In the genomic region with DNA sequence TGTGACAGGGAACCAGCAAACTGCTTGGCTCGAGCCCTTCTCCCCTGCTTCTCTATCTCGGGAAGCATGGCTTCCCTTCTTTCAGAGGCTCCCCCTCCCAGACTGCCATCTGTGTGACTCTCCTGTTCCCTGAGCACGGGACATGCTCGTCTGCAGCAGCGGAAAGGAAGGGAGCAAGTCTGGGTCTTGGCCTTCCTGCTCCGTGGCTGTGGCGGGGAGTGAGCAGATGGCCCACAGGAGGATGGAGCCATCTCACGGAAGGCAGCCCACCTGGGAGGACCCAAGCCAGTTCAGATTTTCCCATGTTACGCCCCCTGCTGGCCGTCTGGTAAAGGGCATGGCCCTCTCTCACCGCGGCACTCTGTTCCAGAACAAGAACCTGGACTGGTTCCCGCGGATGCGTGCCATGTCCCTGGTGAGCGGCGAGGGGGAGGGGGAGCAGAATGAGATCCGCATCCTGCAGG, we compare ENCODE assay signal across 8 mouse cellular contexts. TPM values are rescaled to one million over a fixed set of nuclear protein-coding genes. Genes with fewer than 3 reads are reported as not detected.
A peak's percentile ranks its signal among the peaks of the same experiment; 100 is the strongest.
DNase-seq lines count a peak whose midpoint lies in the region; ATAC-seq and TF ChIP-seq lines count a peak whose summit lies in the region.

No protein-coding gene starts in this region.

- intact Hi-C loops in gastrocnemius, postnatal 14 days (cut with DNase I; ENCODE audit: low total_unique reads): loop anchor here (5.0 kb wide), 1 partner anchor 88 kb away; no protein-coding TSS in a partner anchor

- H3K4me1 ChIP-seq in kidney, adult 2 months (ENCODE audit: control insufficient read depth, insufficient read depth, low read length): no peaks in the 10 kb centered on the region
- peaks cover 0 to 5% of the 10 kb centered on the region in 2 experiments; a peak in 1 of 4 replicates for H3K4me1 ChIP-seq in liver, embryonic 14.5 days (replicated peaks; ENCODE audit: control insufficient read depth in 2 of 2, insufficient read depth in 2 of 2, low read length in 1 of 2)

- WGBS in kidney, adult 2 months: 18% methylated on average over 18 of the region's 18 CpGs
- WGBS in liver, embryonic 14.5 days (ENCODE audit: insufficient replicate concordance): 27% methylated on average over 18 of the region's 18 CpGs

- no peak for TF ChIP-seq POLR2A in kidney, adult 2 months (IDR thresholded peaks at IDR 0.05; ENCODE audit: low read depth, low read length)

- H3K4me3 ChIP-seq in kidney, adult 2 months (ENCODE audit: insufficient read depth, low read depth, low read length): no peak overlapping the region
- H3K4me3 ChIP-seq in liver, embryonic 14.5 days (ENCODE audit: insufficient read depth in 1 of 2, low read depth in 2 of 2, low read length in 2 of 2): no peak overlapping the region

- peak; percentile 24 for DNase-seq in 3134 (ENCODE audit: extremely low read depth, insufficient read length, low spot score)
- DNase-seq in T-cell, adult 2 months (ENCODE audit: low spot score): peak; percentile 23
- peak; percentile 72 for DNase-seq in embryo, embryonic 10.5 days (ENCODE audit: low spot score)
- peak; percentile 85 for DNase-seq in gastrocnemius, postnatal 14 days
- DNase-seq in kidney, adult 2 months: peak; percentile 70
- no peak for DNase-seq in liver, embryonic 14.5 days (ENCODE audit: low read depth in 3 of 3, low spot score in 3 of 3)
- DNase-seq in ovary, adult 18-20 months (ENCODE audit: low spot score): peak; percentile 32
- peak; percentile 47 for DNase-seq in yolk sac, embryonic 10.5 days (ENCODE audit: low spot score)

- H3K27ac ChIP-seq in kidney, adult 2 months (ENCODE audit: insufficient read depth, low read depth, low read length): no peak overlapping the region
- no peak overlapping the region for H3K27ac ChIP-seq in liver, embryonic 14.5 days

- TF ChIP-seq EP300 in liver, embryonic 14.5 days (IDR thresholded peaks at IDR 0.05; ENCODE audit: low read depth): no peak

- no peaks in the 10 kb centered on the region for H3K27me3 ChIP-seq in kidney, adult 2 months (replicated peaks; ENCODE audit: control insufficient read depth, insufficient read depth, low read length)
- no peaks in the 10 kb centered on the region for H3K27me3 ChIP-seq in liver, embryonic 14.5 days (ENCODE audit: control insufficient read depth, insufficient read depth, low read length)

- TF ChIP-seq CTCF in kidney, adult 2 months (conservative IDR thresholded peaks at IDR 0.05; ENCODE audit: insufficient read depth, insufficient read length, low read depth, low read length): peak; percentile 49
- peak; percentile 83 for TF ChIP-seq CTCF in liver, embryonic 14.5 days (IDR thresholded peaks at IDR 0.05; ENCODE audit: low read depth)

- no peak for ATAC-seq in liver, embryonic 14.5 days (ENCODE audit: insufficient read depth)

- H3K4me2 ChIP-seq in liver, embryonic 14.5 days (ENCODE audit: low read depth): no peak overlapping the region

- H3K9ac ChIP-seq in liver, embryonic 14.5 days (replicated peaks): no peak overlapping the region

- no peaks in the 10 kb centered on the region for H3K36me3 ChIP-seq in kidney, adult 2 months (ENCODE audit: control insufficient read depth, insufficient read depth, low read length)
- H3K36me3 ChIP-seq in liver, embryonic 14.5 days (replicated peaks; ENCODE audit: control insufficient read depth, insufficient read depth, low read depth): no peaks in the 10 kb centered on the region; the same call in none of the 2 replicates

- no peaks in the 10 kb centered on the region for H3K9me3 ChIP-seq in liver, embryonic 14.5 days (ENCODE audit: control insufficient read depth, low read length)

RNA-seq across cellular contexts. Expression of a gene that starts 13.1 kb away (rescaled TPM):
- 100 to 1,000 TPM; 342 TPM for total RNA-seq in gastrocnemius, postnatal 14 days (2021)
- polyA plus RNA-seq in kidney, adult 2 months (2012; rRNA removed): 208 and 218 TPM in 2 replicates
- polyA plus RNA-seq in liver, embryonic 14.5 days (2012; rRNA removed): 73.6 and 129 TPM in 2 replicates
- 204 and 208 TPM in 2 replicates for polyA plus RNA-seq in liver, embryonic 14.5 days (2014; fragmentation: Nextera tagmentation; extraction: Ambion mirVana)

RNA-seq across cellular contexts. Expression of a gene that starts 47.0 kb away (rescaled TPM):
- 100 to 1,000 TPM in 1 of 2 experiments, 10 to 100 TPM in 1; 91.4 to 128 TPM for total RNA-seq in gastrocnemius, postnatal 14 days (2021)
- polyA plus RNA-seq in kidney, adult 2 months (2012; rRNA removed): 0.79 and 1.1 TPM in 2 replicates
- 0.02 TPM in 1 of 2 replicates, not detected in the other for polyA plus RNA-seq in liver, embryonic 14.5 days (2012; rRNA removed)
- polyA plus RNA-seq in liver, embryonic 14.5 days (2014; fragmentation: Nextera tagmentation; extraction: Ambion mirVana): 0.04 TPM in 1 of 2 replicates, not detected in the other

Comparison
In these comparisons a context has a peak if more than half of its experiments do, and no peak if none do; other contexts are left out.
1. DNase-seq: peak in 3134 (single experiment), T-cell, adult 2 months (single experiment), embryo, embryonic 10.5 days (single experiment), gastrocnemius, postnatal 14 days (single experiment), kidney, adult 2 months (single experiment), ovary, adult 18-20 months (single experiment) and yolk sac, embryonic 10.5 days (single experiment); none in liver, embryonic 14.5 days (0 of 3).